Mouse (Mus musculus): Measurements from ENCODE around the gene Aldh18a1. TPM values are rescaled to one million over a fixed set of nuclear protein-coding genes. Genes with fewer than 3 reads are reported as not detected.

Gene Aldh18a1
- total RNA-seq, 4 experiments from 2014 or later: 19.9 to 29.8 (median 26.1) TPM

DNA sequence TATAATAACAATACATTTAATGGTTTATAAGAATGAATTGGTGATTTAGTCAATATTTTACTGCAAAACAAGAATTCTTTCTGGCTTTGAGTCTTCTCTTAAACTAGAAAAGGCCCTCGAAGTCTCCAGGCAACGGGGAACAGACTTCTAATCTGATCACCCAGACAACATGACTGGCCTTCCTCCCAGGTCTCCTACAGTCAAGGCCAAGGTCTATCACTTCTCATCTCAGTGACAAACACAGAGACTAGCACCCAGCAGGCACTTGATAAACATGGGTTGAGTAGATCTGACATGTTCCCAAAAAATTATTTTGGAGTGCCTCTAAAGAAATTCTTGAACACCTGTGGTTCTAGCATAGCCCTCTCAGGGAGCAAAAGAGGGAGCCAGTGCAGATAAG lies 57.9 kb downstream of the Aldh18a1 start:
- no peak for DNase-seq (ENCODE audit: low spot score in 2 of 2)

DNA sequence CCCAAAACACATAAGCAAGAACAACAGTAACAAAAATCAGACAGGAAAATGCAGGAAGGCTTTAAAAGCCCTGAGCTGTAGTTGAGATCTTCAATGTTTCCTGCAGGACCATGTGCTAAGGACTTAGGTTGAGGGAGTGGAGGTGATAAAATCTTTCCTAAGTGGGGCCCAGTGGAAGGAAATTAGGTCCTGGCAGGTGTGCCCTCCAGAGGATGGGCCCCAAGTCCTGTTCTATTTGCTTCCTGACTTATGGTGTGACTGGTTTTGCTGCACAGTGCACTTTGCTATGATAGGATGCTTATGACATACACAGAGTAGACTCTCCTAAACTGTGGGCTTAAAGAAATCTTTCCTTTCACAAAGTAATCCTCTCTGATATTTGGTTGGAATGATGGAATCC lies 60.0 kb downstream of the Aldh18a1 start:
- DNase-seq (ENCODE audit: low spot score in 2 of 2): no peak

DNA sequence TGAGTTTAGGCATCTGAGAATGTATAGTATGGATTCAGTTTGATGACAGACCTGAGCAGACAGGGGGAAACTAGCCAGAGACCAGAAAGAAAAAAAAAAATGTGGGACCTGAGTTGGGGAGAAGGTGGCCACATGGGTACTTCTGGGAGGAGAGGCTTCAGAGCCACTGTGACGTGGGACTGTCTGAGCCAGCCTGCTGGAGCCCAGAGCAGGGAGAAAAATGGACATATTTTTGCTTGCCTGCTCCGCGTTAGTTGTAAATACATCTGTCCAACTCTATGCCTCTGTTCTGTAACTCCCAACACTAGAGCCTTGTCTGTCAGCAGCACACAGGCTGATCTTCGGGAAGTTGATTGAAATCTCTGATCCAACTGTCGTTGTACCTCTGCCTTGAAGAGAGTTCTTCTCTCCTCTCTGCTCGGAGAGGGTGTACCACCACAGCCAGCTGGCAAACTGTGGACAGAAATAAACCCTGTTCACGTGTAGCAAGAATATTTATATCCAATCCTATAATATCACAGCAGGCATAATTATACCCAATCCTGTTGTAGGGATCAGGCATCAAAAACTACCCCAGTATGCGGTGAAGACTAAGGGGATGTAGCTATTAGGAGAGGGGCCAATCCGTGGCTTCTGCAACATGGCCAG lies 61.8 kb downstream of the Aldh18a1 start:
- DNase-seq (ENCODE audit: low spot score in 2 of 2): no peak

DNA sequence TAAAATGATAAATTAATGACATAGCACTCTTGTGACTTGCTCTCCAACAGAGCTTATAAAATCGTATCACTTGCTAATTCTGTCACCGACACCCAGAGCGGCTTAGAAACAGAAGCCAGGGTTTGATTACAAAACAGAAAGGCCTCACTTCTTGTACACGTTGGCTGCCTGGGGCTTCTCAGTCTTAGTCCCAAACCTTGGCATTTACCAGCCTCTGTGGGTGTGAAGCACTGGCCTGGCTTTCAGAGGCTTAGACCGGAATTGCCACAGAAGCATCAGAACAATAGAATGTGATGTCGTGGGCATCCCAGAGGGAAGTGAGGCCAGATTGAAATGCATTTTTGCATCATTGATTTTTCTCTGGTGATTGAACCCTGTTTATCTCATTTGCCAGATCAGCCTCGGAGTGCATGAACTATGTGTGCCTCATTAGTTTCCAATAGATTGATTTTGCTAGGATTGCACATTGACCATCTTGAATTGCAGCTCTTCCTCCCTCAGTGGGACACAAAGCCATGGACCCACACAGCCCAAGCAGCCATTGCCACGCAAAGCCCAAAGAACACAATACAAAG lies 64.7 kb downstream of the Aldh18a1 start:
- no peak for DNase-seq (ENCODE audit: low spot score in 2 of 2)

DNA sequence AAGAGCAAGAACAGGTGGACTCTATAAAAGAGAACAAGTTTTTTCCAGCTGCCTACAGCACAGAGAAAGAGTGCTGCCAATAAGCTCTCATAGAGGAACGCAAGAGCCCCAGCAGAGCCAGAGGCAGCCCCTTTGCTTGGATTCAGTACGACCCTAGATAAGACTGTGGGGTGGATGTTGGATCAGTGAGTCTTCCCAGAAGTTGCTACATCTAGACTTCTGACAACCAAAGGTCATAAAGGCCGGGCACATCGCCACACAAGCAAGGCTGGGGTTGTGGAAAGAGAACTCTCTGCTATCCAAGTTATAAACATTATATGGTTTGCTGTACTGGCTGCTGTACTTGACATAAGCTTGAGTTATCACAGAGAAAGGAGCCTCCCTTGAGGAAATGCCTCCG lies 67.9 kb downstream of the Aldh18a1 start:
- DNase-seq (ENCODE audit: low spot score in 2 of 2): no peak

DNA sequence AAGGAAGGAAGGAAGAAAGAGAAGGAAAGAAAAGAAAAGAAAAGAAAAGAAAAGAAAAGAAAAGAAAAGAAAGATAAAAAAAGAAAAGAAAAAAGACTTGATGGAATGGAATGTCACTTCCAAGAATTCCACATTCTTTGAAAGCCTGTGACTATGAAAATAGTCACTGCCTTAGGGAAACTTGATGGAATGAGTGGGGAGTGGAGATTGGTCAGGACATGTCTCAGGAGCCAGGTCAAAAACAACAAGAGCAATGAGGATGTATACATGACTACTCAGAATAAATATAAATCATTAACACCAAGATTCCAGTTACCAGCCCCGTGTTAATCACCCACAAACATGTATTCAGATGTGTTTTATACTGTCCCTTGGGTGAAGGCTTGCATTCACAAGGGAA lies 69.6 kb downstream of the Aldh18a1 start:
- DNase-seq (ENCODE audit: low spot score in 2 of 2): no peak

DNA sequence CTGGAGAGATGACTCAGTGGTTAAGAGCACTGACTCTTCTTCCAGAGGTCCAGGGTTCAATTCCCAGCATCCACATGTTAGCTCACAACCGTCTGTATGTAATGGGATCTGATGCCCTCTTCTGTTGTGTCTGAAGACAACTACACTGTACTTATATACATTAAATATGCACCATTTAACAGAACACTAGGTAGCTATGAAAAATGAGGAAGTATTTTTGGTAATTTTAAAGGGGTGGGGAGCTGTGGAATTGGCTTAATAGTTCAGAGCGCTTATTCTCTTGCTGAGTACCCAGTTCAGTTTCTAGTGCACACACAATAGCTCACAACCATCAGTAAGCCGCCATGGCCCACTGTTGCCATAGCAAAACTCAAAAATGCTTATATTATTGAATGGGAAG lies 72.7 kb downstream of the Aldh18a1 start:
- DNase-seq (ENCODE audit: low spot score in 2 of 2): no peak

DNA sequence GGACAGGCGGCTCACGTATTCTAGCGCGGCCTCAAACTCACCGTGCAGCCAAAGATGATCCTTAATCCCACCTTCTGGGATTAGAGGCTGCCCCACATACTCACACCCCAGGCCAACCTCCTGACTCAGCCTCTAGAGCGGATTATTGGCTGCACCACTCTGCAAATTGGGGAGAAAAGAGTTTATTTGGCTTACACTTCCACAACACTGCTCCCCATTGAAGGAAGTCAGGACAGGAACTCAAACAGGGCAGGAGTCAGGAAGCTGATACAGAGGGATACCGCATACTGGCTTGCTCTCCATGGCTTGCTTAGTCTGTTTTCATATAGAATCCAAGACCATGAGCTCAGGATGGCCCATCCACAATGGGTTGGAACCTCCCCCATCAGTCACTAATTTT lies 73.9 kb downstream of the Aldh18a1 start:
- no peak for DNase-seq (ENCODE audit: low spot score in 2 of 2)

DNA sequence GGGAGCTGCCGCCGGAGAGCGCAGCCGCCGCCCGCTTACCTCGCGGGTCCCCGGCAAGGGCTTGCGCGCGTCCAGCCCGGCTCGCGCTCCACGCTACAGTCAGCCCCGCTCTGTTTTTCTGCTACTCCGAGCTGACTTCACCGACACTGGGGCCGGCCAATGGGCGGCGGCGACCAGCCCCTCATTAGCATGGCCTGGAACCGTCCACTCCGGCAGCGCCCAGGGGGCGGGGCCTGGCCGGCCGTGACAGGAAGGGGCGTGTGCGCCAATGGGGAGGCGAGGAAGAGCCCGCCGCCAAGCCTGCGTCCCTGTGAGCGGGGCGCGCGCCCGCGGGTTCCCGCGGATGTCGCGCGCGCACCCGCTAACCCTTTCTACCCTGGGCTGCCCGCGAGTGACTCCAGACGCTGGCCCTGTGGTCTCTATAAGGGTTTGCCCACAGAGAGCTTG lies 74.6 kb downstream of the Aldh18a1 start, which contains the start of gene Sorbs1:
Sorbs1 (minus strand) TSS at position 148 of the 447 bp plus-strand sequence.
- peak; percentile 95 to 96 for DNase-seq (ENCODE audit: low spot score in 2 of 2)

DNA sequence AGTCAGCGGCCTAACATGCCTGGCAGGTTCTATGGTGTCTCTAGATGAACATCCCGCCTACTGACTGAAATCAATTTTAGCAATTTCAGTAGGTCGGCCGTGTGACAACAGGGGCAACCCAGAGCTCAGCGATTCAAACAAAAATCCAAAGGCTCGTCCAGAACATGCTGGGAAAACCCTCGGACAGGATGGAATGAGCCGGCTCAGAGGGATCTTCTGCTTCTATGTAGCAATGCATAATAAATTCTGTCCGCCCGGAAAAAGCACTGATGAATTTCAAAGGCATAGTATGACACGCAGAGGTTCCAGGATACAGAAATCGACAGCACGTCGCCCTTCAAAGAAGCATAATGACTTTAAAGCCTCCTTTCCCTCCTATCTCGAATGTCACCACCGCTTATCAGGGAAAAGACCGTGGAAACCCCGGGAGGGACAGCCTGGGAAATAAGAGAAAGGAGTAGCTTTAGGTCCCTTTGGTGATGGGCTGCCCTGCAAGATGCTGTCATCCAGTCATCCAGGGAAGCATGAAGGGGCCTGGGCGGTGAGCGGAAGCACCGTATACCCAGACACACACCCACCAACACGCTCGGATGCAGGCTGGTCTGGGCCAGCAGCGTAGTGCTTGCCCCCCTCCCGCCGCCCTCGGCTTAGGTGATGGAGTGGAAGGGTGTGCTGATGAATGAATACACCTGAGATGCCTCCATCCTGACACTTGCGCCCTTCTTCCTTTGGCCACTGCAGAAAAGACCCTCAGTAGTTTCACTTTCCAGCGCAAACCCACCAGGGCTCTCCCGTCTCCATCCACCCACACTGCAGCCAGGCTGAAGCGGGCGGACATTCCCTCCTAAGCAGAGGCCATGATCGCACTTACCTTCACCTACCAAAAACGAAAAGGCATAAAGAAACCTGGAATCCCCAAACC lies 75.5 kb downstream of the Aldh18a1 start:
- no peak for DNase-seq (ENCODE audit: low spot score in 2 of 2)

DNA sequence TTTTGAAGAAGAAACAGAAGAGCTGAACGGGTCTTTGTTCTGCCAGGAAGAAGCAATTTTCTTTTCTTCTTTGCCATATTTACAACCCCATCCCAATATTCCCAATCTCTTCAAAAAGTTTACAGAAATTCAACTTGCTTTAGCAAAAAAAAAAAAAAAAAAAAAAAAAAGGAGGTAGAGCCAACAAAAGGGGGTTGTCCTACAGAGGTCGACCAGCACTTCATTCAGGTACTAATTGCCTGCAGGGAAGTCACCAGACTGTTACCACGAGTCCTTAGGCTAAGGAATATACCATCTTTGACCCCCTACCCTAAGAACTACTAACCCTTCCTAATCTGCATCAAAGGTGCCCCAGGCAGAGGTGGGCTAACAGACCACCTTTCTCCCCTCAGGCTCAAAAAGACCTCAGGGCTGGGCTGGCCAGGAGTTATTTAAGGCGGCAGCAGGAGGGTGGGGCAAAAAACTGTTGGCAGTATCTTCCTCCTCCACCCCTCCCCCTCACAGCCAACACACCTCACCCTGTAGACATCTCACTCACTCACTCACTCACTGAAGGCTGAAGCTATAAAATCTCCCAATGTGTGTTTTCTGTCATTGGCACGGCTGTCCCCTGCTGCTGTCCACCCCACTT lies 76.5 kb downstream of the Aldh18a1 start:
- no peak for DNase-seq (ENCODE audit: low spot score in 2 of 2)

DNA sequence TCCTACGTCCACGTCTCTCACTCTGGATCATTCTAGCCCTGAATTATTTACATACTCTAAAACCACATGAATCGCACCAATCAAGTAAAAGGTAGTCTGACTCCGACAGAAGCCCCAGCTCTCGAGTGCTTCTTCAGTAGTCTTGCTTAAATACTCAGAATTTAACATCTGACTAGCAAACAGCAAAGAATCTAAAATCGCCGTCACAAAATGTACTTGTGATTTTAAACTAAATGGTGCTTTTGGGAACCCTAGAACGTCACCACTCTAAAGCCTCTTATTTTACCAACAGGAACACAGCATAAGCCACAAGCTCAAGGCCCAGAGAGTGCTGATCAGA lies 77.2 kb downstream of the Aldh18a1 start:
- DNase-seq (ENCODE audit: low spot score in 2 of 2): no peak

DNA sequence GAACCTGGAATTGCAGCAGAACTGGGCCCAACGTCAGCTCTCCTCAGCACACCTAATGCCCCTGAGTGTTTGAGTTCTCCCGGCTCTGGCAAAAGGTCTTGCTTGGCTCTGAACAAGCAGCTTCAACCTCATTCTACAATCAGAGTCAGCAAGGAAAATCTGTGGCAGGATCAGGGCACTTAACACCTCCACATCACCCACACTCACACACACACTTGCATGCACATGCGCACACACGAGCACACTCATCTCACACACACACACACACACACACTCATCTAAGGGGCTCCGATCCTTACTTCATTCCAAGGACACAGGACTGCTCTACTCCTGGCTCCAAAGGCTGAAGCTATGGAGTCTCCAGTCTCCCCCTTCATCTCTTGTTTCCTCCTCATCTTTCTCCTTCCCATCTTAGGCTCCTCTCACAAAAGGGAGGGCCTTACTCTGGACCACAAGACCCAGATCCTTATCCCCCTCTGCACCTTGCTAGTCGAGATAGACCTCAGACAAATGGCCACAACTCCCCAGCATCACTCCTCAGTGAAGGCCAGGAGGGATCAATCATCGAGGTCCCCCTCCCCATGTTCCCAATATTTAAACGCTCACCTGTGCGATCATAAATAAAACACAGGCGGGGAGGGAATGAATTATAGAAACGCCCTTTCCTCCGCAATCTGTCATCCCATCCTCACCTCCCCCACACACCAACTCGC lies 77.7 kb downstream of the Aldh18a1 start:
- peak in 1 of 2 experiments; percentile 36 for DNase-seq (ENCODE audit: low spot score in 2 of 2)

DNA sequence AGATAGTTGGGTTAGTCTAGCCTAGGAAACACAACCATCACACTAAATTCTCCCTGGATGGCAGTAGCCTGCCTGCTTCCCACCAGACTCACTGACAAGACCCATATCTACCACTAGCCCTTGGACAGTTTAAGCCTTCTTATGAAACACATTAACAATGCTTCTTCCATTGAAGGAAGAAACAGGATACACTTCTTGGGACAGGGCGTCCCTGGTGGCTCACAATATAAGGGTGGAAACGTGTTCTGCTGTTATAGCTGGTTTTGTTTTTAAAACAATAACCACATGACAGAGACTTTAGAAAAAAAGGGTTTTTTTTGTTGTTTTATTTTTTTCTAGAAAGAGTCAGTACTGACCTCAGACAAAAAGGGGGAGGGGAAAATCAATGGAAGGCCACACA lies 79.0 kb downstream of the Aldh18a1 start:
- DNase-seq (ENCODE audit: low spot score in 2 of 2): no peak

DNA sequence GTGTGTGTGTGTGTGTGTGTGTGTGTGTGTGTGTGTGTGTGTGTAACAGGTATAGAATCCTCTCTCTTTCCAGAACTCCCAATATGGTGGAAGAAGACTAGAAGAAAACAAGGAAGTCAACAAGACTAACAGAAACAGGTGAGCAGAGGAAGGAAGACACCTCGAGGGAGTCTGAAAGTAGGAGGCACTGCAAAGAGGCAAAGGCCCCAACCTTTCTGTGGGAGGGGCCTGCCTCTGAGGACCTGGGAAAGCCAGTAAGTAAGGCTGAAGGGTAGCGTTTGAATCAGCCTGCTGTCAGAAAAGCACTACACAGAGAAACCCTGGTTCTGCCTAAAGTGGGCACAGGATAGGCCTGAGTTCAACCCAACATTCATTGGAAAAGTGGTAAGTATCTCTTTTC lies 79.4 kb downstream of the Aldh18a1 start:
- no peak for DNase-seq (ENCODE audit: low spot score in 2 of 2)

DNA sequence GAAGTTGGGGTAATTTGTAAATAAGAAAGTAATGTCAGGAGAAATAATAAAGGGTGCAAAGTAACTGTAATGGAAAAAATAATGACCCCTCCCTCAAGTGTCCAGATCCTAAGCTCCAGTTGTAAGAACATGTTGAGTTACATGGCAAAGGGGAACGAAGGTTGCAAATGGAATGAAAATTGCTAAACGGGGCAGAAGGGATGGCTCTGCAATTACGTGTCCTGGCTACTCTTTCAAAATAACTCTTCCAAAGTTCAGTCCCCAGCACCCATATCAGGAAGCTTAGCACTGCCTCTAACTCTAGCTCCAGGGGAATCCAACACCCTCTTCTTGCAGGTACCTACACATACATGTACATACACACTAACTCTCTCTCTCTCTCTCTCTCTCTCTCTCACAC lies 81.3 kb downstream of the Aldh18a1 start:
- no peak for DNase-seq (ENCODE audit: low spot score in 2 of 2)

DNA sequence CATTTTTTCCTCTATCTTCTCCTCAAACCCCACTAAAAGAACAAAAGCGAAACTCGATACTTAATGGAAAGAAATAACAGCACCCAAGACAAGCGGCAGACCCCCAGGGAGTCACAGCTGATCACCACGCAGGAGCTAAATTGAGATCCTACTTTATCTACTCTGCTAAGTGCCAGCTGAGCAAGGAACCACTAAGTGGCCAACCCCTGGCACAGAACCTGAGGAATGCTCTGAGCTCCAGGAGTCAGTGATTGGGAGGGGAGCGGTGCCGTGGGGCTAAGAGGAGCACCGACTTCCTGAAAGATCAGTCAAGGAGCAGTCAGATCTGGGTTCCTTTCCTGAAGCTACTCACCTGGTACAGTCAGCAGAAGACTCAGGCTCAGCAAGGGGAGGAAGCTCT lies 83.9 kb downstream of the Aldh18a1 start:
- DNase-seq (ENCODE audit: low spot score in 2 of 2): no peak
